Mouse (Mus musculus) small intestine, adult 10 weeks (tissue): ENCODE data around the gene Fubp1. TPM values are rescaled to one million over a fixed set of nuclear protein-coding genes. Genes with fewer than 3 reads are reported as not detected.

Experiments
- polyA plus RNA-seq: library from polyadenylated mRNA; stranded (reverse); fragments of 350-450 nt; fragmentation: Illumina TruSeq; extraction: RNeasy Lipid Tissue Mini Kit (QIAGEN cat#74804); gene quantifications from one replicate; pipeline ENCODE4 v1.2.3, GENCODE M21; 2014; ENCODE audit warnings: low replicate concordance

The Fubp1 gene
- 125 TPM for polyA plus RNA-seq

DNA sequence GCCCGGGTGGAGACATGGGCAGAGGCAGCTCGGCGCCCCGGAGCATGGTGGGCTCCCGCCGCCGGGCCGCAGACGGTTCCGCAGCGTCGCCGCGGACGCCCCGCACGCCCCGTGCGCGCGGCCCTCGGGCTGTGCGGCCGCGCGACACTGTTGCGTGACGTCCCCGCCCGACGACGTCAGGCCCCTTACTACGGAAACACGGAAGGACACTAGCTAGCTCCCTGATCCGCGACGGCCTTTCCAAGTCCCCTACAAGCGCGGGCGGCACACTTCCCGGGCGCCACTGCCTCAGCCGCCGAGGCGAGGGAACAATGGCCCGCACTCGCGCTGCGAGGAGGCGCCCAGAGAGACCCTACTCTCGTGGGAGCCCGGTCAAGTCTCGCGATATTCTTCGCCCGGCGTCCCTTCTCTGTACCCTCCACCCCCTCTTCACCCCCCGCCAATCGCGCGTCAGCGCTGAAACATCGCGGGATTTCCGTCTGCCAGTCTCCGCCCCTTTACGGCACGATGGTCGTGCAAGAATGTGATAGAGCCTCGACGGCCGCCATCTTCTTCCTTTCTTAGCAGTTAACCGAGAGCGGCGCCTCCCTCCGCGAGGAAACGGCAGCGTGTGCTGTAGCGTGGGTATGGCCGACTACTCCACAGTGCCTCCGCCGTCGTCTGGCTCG, at the start of gene Fubp1, which contains the start of gene Dnajb4:
Gene Fubp1 (plus strand): TSS at position 456 of the 668 bp plus-strand sequence.
Gene Dnajb4 (minus strand): TSS at position 336 of the 668 bp plus-strand sequence.

DNA sequence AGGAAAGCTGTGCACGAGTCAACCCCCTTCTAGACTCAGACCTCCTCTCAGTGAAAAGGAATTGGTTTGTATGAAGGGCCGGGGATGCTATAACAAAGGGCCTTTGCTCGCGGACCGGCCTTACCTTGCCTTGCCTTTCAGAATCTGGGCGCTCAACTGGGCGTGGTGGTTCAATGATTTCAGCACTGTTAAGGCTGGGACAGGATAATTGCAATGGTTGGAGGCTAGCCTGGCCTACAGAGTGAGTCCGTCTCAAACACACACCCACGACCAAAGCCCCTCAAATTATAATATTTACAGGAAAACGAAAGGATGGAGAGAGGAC, 44.2 kb upstream of the Fubp1 start, which contains the start of gene Gipc2:
Gene Gipc2 (minus strand): TSS at position 132 of the 325 bp plus-strand sequence.

DNA sequence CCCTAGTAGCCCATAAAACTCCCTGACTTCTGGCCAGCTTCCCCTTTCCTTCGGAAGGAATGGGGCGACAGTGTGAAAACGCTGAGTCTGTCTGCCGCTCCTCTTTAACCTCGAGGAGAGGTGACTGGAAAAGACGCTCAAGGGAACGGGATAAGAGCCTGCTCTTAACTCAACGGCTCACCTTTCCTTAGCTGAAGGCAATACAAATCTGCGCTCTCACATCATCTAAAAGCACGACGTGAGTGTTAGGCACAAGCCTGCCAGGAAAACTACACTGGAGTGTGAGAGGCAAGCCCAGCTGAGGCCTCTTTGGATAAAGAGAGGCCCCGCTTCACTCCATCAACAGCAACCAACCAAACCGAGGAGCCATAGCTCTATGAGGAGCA, 55.8 kb downstream of the Fubp1 start, which contains the start of gene Nexn:
Gene Nexn (minus strand): TSS at position 315 of the 386 bp plus-strand sequence.

Other genes with a start within 250 kb of the Fubp1 start
- gene Gipc2, start 44.2 kb upstream of the Fubp1 start, polyA plus RNA-seq = 845 TPM
- gene Dnajb4, start 120 bp upstream of the Fubp1 start, polyA plus RNA-seq = 71.3 TPM
- gene Nexn, start 55.9 kb downstream of the Fubp1 start, polyA plus RNA-seq = 54.5 TPM
- 15.2 TPM for gene Miga1, start 130.0 kb downstream of the Fubp1 start, polyA plus RNA-seq
- 136 TPM for gene Usp33, start 136.1 kb downstream of the Fubp1 start, polyA plus RNA-seq
- gene Zzz3, start 185.1 kb downstream of the Fubp1 start, polyA plus RNA-seq = 36.0 TPM